Mouse (Mus musculus) cortical plate, adult 2 months (tissue): Measurements from ENCODE around the gene Tk2.

Experiments
- CTCF ChIP-seq: fragments of 200-500 bp; IDR thresholded peaks from 2 replicates; pipeline ENCODE4 v1.5.1; 2011; ENCODE audit warnings: mild to moderate bottlenecking, control low read depth, low read length; ENCODE audit not compliant: insufficient read depth; ENCODE audit errors: extremely low read depth
- POLR2A ChIP-seq: fragments of 200-500 bp; IDR thresholded peaks from 2 replicates; pipeline ENCODE4 v1.6.1; 2011; ENCODE audit warnings: mild to moderate bottlenecking, low read length, control low read depth; ENCODE audit not compliant: insufficient read depth; ENCODE audit errors: extremely low read depth

GRCm38 (mm10) chr8:104242038-104242644 lies 6.2 kb downstream of the Tk2 start:
- TF ChIP-seq CTCF (no peak), POLR2A (no peak)
